Mouse (Mus musculus) urinary bladder, adult 18-20 months (tissue): Measurements from ENCODE around the gene Leng9.
"Not testable (repeated sequence)": the region's sequence is repeated elsewhere in the genome, so short reads cannot be mapped to it uniquely, and the experiment has no call there.

ENCODE experiments used
- DNase-seq, 2 experiments: peaks; one replicate each; pipeline ENCODE4 v3.0.0; 2022; ENCODE audit warnings: low spot score in 2 of 2, mixed read lengths in 2 of 2

The Leng9 gene

DNA sequence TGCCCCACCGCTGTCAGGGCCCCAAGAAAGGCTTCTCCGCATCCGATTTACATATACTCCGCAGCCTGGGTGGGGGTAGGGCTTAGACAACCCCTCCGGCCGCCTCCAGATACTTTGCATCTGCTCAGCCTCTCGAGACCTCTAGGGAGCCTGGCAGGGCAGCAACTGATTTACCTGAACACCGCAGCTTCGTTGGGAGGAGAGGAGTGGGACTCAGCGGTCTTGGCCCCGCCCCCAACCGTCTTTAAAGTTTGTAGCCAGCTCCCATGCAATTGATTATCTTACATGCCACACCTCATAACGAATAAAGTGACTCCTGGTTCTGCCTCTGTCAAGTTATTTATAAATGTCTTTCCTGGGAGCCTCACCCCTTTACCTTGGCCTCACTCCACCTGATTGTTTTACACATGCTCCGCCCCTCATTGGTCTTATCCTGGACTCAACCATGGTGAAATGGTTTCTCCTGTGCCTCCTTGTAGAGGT lies at the start of gene Leng9:
TSS of gene Leng9 (minus strand) at position 316 of the 483 bp plus-strand sequence.
- peak in 1 of 2 experiments; percentile 49 for DNase-seq

DNA sequence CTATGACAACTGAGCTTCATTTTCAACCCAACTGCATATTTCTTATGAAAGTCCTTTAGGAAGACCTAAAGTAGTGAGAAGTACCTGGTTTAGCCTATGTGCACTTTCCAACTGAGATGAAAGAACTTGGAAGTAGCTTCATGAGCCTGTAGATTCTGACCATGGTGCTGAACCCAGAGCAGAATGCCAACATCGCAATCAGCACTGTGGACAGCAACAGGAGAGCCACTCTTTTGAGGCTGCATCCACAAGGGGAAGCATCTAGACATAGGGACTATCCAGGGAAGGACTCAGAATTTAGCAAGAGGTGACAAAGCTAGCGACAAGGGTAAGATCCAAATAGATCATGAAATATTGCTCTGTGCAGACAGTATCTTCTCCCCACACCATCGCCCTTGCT lies 28.3 kb upstream of the Leng9 start:
- DNase-seq: no peak

DNA sequence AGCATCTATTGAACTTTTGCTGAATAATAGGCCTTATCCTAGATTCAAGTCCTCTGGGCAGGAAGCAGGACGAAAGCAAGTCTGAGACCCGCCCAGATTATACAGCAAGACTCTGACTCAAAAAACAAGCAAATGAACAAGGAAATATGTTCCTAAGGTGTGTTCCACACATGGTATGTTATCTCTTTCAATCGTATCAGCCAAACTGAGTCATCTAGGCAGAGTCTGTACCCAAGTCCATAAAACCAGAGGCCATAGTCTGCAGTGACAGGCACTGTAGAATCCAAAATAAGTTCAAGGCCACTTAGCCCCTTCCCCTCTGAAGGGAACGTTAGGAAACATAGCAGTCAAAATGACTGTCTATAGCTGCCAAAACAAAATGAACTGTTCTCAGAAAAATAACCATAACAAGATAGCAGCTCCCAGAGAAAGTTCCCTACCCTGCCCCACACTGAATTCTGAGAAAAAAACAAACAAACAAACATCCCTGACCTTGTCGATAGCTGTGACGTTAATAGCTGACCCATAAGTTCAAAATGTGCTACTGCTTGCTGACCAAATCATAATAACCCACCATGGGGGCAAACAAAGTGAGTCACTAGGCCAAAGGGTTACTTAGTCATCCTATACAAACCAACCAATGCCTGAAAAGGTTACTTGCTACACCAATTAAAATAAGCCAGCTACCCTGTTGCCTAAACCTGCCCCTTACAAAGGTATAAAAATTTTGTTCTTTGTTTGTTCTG lies 20.2 kb upstream of the Leng9 start:
- DNase-seq: no peak

DNA sequence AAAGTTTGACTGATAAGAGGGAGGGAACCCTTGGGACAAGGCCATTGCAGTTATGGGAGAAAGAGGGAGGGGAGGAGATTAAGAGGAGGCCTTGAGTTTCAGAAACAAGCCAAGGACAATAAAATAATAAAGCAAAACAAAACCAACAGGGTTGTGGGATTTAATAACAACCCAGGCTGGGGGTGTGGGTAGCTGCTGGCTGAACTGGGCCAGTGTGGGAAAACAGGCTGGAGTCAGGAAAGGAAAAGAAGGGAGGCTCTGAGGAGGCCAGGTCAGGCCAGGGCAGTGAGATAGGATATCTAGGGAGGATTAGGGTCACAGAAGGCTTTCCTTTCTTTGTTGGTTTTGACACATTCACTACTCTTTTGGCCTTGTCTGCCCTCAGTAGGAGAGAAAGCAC lies 16.9 kb upstream of the Leng9 start:
- DNase-seq: no peak

DNA sequence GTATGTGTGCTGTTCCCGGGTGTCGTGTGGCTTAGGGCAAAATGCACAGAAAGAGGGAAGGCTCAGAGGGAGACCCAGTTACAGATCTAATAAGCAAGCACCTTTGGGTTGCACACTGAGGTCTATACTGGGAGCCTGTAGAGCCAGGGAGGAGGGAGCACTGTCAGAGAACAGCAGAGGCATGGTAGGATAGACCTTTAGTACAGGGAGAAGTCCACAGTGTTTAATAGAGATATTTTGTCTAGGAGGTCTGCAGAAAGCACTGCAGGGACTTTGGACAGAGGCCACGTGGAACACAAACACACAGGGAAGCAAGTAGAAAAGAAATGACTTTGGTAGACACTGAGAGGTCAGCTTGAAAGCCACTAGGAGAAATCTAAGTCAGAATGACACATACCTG lies 15.1 kb upstream of the Leng9 start:
- no peak for DNase-seq

DNA sequence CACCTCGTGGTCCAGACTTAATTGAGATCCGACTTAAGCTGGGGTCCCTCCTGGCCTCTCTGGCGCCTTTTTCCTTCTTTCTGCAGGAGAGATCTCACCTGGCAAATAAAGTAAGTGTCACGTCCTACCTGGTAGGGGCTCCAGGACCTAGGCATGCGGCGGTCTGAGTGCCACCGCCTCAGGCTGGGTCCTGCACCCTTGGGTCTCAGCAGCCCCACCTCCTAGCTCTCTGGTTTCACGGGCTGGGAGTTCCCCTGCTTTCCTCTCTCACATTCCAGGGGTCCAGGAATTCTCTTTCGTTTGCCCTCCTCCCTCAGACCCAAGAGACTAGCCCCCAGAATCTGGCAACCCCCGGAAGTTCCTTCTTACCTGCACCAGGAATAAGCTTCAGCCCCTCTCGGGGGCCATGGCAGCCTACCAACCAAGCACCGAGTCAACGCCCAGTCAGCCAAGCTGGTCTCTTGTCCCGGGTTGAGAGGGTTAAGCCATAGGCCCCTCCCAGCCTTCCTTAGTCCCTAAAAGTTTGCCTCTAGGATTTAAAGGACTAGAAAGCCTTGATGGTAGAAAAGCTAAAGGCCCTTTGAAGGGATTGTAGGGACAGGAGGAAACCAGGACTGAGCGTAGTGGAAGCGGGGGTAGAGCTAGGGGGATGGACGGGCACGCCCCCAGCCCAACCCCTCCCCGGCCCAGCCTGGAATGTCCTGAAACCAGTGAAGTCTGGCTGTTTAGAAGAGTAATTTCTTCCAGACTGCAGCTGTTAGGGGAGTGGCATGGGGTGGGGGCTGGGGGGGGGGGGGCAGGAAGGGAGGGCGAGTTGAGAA lies 14.1 kb upstream of the Leng9 start, which contains the start of gene Cdc42ep5:
TSS of gene Cdc42ep5 (minus strand) at position 771 of the 821 bp plus-strand sequence.
- peak; percentile 65 to 71 for DNase-seq

DNA sequence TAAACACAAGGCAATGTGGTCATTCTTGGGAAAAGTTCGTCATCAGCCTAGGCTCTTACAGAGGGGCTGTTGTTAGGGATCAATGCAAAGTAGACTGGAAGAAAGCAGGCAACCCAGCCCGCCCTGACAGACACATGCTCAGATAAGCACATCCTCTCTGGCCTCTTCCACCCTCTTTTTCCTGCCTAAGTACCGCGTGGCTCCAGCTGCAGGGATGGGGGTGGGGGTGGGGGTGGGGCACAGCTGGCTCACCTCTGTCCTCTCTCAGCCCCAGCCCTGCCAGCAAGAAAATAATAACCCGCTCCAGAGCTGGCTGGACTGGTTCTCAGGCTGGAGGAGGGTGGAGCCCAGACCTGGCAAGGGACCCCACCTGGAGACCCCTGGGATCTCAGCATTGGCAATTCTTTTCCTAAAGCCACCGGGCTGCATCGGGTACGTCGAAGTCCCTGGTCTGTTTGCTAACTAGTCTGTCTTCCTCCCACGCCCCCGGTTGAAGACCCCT lies 13.4 kb upstream of the Leng9 start:
- no peak for DNase-seq

DNA sequence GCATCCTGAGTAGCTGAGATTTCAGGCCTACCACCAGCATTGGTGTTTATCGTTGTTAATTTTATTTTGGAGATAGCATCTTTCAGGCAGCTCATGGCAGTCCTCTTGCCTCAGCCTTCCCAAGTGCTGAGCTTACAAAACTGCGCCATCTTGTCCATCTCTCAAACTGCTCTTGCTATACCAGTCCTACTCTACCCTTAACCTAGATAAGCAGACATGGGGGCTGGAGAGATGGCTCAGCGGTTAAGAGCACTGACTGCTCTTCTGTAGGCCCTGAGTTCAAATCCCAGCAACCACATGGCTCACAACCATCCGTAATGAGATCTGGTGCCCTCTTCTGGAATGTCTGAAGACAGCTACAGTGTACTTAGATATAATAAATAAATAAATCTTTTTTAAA lies 11.4 kb upstream of the Leng9 start:
- not testable (repeated sequence) for DNase-seq

DNA sequence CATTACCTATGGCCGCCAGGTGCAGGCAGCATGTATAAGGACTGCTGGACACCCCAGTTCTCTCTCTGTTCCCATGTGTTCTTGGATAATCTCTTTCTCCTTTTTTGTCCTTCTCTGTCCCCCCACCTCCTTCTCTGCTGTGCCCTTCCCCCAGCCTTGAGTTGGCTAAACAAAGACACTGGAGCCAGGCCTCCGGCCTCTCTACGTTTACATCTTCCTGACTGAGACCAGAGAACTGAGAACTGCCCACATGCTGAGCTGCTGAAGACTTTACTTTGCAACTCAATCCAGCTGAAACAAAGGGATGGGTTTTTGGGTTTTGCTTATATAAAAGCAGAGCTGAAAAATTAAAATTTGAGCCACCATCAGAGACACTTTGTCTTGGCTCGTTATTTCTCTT lies 4.8 kb upstream of the Leng9 start:
- DNase-seq: no peak

DNA sequence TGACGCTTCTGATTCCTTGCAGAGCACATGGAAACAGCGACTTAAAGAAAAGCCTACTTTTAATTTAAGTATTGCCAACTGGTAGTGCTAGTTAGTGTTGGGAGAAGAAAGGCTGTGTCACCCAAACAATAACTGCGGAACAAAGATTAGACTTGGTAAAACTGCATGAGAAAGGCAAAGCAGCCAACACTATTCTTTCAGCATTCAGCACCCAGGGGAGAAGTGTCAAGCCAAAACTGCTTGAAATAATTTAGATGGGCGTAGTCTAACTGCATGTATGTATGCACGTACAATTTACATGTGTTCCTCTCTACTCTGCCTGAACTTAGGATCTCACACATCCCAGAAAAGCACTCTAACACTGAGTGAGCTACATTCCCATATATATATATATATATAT lies 4.2 kb upstream of the Leng9 start:
- DNase-seq: no peak

DNA sequence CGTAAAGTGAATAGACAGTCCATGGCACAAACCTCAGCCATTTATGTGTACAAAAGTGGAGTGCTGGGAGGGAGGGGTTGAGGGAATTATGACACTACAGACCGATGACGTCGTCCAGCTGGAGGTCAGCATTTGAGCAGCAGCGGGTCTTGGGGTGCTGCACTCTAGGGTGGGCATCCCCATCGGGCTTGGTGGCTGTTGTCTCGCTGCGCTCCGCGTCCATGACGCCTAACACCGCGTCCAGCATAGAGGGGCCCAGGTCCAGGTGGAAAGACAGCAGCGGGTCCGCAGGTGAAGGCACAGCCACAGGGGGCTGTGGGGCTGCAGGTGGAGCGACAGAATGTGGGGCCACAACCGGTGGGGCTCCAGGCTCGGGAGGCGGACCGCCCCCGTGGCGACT lies 1.1 kb upstream of the Leng9 start:
- DNase-seq: no peak

DNA sequence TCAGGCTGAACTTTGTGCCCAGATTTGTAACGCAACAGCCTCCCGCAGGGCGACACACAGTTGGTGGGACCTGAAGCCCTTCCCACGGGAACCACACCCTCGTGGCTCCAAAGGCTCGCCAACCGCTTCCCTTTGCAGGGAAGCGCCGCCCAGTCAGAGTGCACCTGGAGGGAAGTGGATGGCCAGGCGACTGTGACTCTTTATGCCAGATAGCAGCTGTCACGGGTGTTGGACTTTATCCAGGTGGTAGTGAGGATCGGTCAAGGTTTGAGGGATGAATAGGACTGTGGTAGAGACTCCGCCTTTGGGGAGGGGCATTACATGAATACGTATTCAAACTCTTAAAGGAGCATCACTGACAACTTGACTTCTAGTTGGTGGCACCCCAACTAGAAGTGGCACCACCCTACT lies 642 bp upstream of the Leng9 start:
- DNase-seq: no peak

DNA sequence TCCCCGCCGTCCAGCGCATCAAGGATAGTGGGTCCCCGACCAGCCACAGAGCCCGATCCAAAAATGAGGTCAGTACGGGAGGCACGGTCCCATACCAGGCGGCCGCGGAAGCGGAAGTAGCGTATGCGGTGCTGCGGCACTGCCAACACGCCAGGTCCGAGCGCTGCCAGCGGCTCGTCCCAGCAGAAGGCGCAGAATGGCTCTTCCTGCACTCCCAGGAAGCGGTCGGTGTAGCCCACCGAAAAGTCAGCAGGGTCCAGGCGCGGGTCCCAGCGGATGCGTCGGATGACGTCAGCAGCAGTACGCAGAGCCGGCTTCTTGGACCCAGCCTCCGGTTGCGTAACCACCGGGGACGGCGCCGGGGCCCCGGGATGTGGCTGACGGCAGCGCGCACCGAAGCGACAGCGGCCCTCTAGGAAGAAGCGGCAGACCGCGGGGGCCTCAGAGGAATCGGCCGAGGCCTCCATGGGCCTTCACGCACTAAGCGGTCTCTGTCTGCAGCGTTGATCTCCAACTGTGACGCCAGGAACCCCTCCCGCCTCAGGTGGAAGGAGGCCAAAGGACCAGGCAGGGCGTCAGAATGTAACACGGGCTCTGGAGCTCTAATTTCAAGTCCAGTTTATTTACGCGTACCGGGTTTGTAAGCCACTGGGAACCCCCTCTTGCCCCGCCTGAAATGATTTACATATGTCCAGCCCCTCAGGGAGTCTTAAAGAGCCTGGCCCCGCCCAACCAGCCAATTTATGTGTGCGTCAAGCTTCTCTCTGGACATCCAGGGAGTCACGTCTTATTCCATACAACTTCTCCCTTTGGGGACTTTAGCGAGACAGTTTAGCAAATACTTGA lies 742 bp downstream of the Leng9 start:
- peak; percentile 78 to 82 for DNase-seq

DNA sequence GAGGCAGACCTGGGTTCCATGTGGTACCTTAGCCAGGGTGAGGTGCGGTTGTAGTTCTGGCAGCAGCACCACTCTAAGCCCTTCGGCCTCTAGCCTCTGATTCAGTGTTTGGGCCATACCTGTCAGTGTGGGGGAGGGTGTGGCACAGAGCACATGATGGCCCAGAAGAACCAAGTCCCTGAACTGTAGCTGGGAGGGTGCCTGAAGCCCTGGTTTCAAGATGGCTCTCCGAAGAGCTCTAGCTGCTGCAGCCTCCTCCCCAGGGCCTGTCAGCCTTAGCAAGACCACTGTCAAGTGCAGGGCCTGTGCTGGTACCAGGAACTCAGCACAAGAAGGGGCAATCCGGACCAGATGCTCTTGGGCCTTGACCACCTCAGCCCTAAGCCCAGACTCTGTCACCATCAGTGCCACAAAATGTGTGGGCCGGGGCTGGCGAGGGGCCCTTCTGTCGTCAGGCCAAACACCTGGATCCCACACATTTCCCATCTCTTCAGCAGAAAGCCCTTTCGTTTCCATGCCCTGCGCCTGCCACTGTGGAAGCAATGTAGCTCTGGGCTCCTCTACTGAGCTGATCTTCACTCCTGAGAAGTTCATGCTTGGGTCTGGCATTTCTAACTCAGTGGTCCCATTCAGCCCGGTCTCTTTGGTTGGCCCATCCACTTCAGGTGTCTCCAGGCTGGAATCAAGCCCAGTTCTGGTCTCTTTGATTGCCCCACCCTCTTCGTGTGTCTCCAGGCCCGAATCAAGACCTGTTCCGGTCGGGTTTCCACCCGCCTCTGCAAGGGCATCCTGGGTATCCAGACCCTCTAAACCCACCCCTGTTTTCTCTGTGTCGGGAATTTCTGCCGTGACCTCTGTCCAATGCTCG lies 1.6 kb downstream of the Leng9 start:
- no peak for DNase-seq

DNA sequence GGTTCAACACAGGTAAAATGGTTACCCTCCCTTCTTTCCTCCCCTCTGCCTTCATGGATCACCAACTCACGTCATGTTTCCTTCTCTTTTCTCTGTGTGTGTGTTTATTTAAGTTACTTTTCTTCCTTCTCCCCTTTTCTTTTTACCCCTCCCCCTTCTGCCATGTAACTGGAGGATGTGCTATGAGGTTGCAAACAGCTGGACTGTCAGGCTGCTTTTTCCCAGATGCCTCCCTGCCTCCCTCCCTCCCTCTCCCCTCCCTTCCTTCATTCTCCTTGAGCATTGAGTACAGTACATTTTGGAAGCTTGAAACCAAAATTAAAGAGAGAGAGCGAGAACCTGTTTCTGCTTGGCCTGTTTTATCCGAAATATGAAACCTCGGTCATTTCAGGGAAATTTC lies 2.3 kb downstream of the Leng9 start:
- DNase-seq: no peak

DNA sequence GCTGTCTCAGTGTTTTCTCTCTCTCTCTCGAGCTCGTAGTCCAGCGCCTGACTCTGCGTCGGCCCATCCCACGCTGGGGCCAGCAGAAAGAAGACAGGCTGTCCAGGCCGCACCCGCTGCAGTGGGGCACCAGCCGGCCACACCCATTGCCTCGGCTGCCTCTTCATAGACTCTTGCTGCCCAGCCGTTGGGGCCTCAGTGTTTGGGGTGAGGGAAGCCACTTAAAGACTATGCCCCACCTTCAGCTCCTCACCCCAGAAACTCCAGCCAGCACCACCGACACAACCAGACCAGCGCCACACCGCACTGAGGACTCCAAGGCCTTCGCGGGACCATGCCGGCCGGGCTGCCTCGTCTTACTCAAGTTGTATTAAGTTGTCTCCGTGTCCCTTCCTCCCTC lies 2.8 kb downstream of the Leng9 start:
- DNase-seq: no peak

DNA sequence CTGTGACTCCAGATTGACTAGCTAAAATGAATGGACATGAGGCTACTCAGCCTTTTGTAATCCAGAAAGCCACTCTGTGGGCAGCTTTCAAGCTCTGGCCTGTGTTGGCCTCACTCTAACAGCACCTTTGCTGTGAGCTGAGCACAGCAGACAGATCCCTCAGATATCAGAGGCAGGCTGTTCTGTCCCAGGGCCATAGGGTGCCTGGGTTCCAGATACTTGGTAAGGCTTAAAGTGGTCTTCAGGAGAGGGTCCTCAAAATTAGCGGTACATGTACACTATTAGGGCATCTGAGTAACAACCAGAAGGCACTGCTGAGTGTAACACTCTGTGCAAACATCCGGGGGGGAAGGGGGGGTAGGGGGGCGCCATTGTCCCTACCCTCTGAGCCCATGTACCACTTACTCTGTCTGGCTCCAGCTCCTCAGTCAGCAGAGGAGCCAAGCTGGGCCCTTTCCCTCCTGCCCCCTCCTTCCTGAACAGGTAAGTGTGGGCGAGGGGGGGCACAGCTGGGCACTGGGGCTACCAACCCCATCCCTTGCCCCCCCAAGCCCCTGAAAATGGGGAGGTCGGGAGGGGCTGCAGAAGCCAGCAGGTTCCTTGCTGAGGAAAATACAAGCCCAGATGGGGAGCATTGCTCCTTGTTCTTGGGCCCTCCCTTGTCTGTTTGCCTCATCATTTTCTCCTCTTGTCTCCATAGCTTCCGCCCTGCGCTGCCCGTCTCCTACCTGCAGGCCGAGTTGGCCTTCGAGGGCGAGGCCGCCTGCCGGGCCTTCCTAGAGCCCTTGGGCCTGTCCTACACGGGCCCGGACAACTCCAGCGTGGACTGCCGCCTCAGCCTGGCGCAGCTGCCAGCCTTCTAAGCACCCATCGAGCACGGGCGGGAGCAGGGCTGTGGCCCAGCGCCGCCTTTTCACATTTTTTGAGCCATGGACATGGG lies 3.7 kb downstream of the Leng9 start:
- no peak for DNase-seq

DNA sequence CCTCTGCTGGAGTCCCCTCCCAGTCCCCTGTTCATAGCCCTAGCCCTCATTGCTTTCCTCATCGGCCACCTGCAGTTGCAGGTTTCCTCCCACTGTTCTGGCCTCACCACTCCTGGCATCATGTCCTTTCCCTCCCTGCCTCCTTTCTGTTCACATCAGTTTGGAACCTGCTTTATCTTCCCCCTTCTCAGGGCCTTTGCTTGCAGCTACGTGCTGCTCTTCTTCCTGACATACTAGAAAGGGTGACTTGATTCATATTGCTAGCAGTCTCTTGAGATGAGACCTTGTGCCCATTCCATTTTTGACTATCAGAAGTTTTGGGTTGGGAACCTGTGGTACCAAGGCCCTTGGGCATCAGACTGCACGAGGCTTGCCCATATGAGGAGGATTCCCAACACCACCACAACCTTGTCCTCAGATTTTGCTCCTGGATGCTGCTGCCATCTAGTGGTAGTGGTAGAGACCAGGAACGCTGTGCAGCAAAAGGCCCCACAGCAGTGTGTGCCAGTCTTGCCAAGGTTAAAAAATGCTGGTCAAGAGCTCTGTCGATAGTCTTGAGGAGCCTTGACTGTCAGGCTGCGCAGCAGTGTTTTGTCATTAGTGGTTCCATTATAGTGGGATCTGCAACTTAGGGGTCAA lies 4.5 kb downstream of the Leng9 start:
- DNase-seq: no peak
